Mouse (Mus musculus) embryonic facial prominence, embryonic 15.5 days (tissue): ENCODE measurements around the gene Epha4. TPM values are rescaled to one million over a fixed set of nuclear protein-coding genes. Genes with fewer than 3 reads are reported as not detected.
A peak's percentile ranks its signal among the peaks of the same experiment; 100 is the strongest.

Experiments used
- ATAC-seq: fragments of 200-750 bp; cut with Nextera tagmentation; 2 replicates; pipeline ENCODE4 v1.8.0; 2017; ENCODE audit warnings: low read depth, moderate TSS enrichment; ENCODE audit not compliant: insufficient number of reproducible peaks, low FRiP score, low TSS enrichment
- H3K27ac ChIP-seq: fragments of 300-500 bp; sonication (generic); replicated peaks from 2 replicates; pipeline ENCODE4 v1.5.1; 2015; ENCODE audit warnings: mild to moderate bottlenecking, inconsistent platforms
- H3K27me3 ChIP-seq: fragments of 300-500 bp; sonication (generic); 2 replicates; pipeline ENCODE4 v1.6.1; 2015; ENCODE audit warnings: inconsistent platforms
- H3K36me3 ChIP-seq: fragments of 300-500 bp; sonication (generic); 2 replicates; pipeline ENCODE4 v1.6.1; 2015; ENCODE audit warnings: mild to moderate bottlenecking, inconsistent platforms
- H3K4me1 ChIP-seq: fragments of 300-500 bp; sonication (generic); 2 replicates; pipeline ENCODE4 v1.6.1; 2015; ENCODE audit warnings: inconsistent platforms
- H3K4me2 ChIP-seq: fragments of 300-500 bp; sonication (generic); replicated peaks from 2 replicates; pipeline ENCODE4 v1.6.1; 2015; ENCODE audit warnings: mild to moderate bottlenecking, inconsistent platforms
- H3K4me3 ChIP-seq: fragments of 300-500 bp; sonication (generic); replicated peaks from 2 replicates; pipeline ENCODE4 v1.5.1; 2015; ENCODE audit warnings: mild to moderate bottlenecking, inconsistent platforms
- H3K9ac ChIP-seq: fragments of 300-500 bp; sonication (generic); 2 replicates; pipeline ENCODE4 v1.6.1; 2015; ENCODE audit warnings: inconsistent platforms
- H3K9me3 ChIP-seq: fragments of 300-500 bp; sonication (generic); replicated peaks from 2 replicates; pipeline ENCODE4 v1.6.1; 2016; ENCODE audit warnings: inconsistent platforms
- WGBS: fragments of 180-500 bp; shearing (Covaris S2); methylation state at CpG from one replicate; pipeline ENCODE4 v1.1.7; 2015; 5-methylcytosine and 5-hydroxymethylcytosine counted together
- polyA plus RNA-seq: library from polyadenylated mRNA; unstranded; fragments of >200 nt; fragmentation: Nextera tagmentation; extraction: Ambion mirVana; gene quantifications from 2 replicates; pipeline ENCODE4 v1.2.1, GENCODE M21; 2015

The Epha4 gene
- polyA plus RNA-seq, 1 experiment from 2014 or later = 38.2 TPM

DNA sequence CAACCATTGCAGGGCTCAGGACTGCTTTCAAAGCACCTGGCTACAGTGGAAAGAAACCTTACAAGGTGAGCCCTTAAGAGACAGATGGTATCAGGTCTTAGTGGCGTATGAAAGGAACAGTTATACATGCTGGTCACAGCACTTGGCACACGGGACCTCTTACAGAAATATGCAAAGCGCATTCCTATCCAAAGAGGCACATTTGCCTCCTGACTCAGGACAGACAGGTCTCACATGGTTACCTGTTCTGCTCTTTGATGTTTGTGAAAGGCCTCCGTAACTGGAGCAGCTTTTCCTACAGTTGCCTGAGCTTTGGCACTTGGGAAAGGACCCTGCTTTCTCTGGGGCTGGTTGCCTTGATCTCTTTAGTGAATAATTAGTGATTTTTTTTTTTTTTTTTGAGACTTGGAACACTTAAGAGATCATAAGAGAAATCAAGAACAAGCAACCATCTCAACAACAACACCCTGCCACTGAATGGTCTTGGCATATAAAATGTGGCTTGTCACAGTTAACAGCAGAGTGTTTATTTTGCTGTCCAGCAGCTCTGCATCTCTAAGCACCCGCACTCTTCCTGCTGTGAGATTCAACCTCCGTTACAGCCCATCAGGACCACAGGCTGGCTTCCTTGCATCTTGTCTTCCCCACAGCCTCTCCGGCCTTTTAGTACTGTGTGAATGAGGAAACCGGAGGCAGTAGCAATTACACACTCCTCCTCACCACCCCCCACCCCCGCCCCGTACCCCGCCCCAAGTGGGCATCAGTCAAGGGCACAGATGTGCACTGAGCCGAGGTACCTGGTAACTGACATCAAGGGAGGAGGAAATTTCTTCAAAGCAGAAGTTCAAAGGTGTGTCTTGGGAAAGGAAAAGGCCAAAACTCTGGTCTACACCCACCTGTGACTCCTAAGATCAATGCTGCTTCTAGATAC lies 41.2 kb downstream of the Epha4 start:
- no peak overlapping the region for H3K4me2 ChIP-seq
- H3K27me3 ChIP-seq = no peaks in the 10 kb centered on the region
- H3K36me3 ChIP-seq = no peaks in the 10 kb centered on the region
- no peaks in the 10 kb centered on the region for H3K9me3 ChIP-seq
- peaks cover 13% of the 10 kb centered on the region for H3K4me1 ChIP-seq
- H3K9ac ChIP-seq = no peak overlapping the region
- WGBS = 57% methylated on average over 12 of the region's 12 CpGs
- no peak for ATAC-seq
- no peak overlapping the region for H3K4me3 ChIP-seq
- H3K27ac ChIP-seq = no peak overlapping the region

GRCm38 (mm10) chr1:77472566-77472965 lies 42.3 kb downstream of the Epha4 start:
- Histone ChIP-seq H3K4me1 (peaks cover 13% of the 10 kb centered on the region), H3K4me3 (no peak overlapping the region), H3K9ac (no peak overlapping the region), H3K9me3 (no peaks in the 10 kb centered on the region), H3K4me2 (no peak overlapping the region), H3K27ac (no peak overlapping the region), H3K36me3 (no peaks in the 10 kb centered on the region), H3K27me3 (no peaks in the 10 kb centered on the region)
- ATAC-seq = no peak
- WGBS = 67% methylated on average over 2 of the region's 2 CpGs

GRCm38 (mm10) chr1:77471447-77471846 lies 43.4 kb downstream of the Epha4 start:
- H3K27me3 ChIP-seq = no peaks in the 10 kb centered on the region
- ATAC-seq = no peak
- 38% methylated on average over 5 of the region's 5 CpGs for WGBS
- H3K4me2 ChIP-seq = no peak overlapping the region
- H3K36me3 ChIP-seq = no peaks in the 10 kb centered on the region
- peaks cover 13% of the 10 kb centered on the region for H3K4me1 ChIP-seq
- no peak overlapping the region for H3K9ac ChIP-seq
- H3K9me3 ChIP-seq = no peaks in the 10 kb centered on the region
- no peak overlapping the region for H3K4me3 ChIP-seq
- H3K27ac ChIP-seq = peak overlapping the region; percentile 55

- Histone ChIP-seq H3K27me3 (no peaks in the 10 kb centered on the region), H3K4me3 (no peak overlapping the region), H3K36me3 (no peaks in the 10 kb centered on the region), H3K4me1 (peaks cover 13% of the 10 kb centered on the region), H3K9ac (no peak overlapping the region), H3K27ac (peak overlapping the region; percentile 55), H3K9me3 (no peaks in the 10 kb centered on the region), H3K4me2 (no peak overlapping the region)
- WGBS = 7% methylated on average over 5 of the region's 5 CpGs
- peak; percentile 47 for ATAC-seq
Measured at GRCm38 (mm10) chr1:77471037-77471436, 43.9 kb downstream of the Epha4 start.

DNA sequence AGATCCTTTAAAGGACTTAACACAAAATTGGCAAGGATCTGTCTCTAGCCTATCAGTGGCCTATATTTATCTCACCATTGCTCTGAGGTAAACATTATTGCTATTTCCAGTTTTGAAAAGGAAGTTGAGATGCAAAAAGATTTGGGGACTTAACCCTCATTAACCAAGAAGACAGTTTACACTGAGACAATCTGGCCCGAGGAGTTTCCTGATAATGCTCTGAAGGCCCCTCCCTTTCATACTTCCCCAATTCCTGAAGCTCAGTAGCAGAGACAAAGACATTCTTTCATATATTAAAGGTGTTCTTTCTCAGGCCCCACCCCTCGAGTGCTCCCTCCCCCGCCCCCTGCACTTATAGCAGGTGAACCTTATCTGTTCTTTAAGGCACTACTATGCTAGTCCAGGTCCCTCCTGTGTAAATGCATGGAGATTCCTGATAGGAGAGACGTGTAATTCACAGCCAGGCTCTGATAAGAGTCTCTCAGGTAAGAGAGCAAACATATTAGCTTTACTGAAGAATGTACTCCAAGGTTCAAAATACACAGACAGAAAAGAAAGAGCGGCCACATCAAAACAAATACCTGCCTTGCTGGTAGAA lies 46.1 kb downstream of the Epha4 start:
- H3K27ac ChIP-seq = no peak overlapping the region
- no peak overlapping the region for H3K9ac ChIP-seq
- H3K27me3 ChIP-seq = no peaks in the 10 kb centered on the region
- 67% methylated on average over 5 of the region's 5 CpGs for WGBS
- H3K4me1 ChIP-seq = peaks cover 13% of the 10 kb centered on the region
- no peak for ATAC-seq
- H3K9me3 ChIP-seq = no peaks in the 10 kb centered on the region
- no peak overlapping the region for H3K4me3 ChIP-seq
- H3K4me2 ChIP-seq = no peak overlapping the region
- H3K36me3 ChIP-seq = no peaks in the 10 kb centered on the region

GRCm38 (mm10) chr1:77465524-77465923 lies 49.4 kb downstream of the Epha4 start:
- WGBS = 82% methylated on average over 4 of the region's 4 CpGs
- ATAC-seq = no peak
- Histone ChIP-seq H3K4me3 (no peak overlapping the region), H3K4me1 (peaks cover 19% of the 10 kb centered on the region), H3K9me3 (no peaks in the 10 kb centered on the region), H3K9ac (no peak overlapping the region), H3K27me3 (no peaks in the 10 kb centered on the region), H3K4me2 (no peak overlapping the region), H3K36me3 (no peaks in the 10 kb centered on the region), H3K27ac (no peak overlapping the region)

- no peaks in the 10 kb centered on the region for H3K27me3 ChIP-seq
- peaks cover 14% of the 10 kb centered on the region for H3K4me1 ChIP-seq
- H3K9ac ChIP-seq = no peak overlapping the region
- H3K27ac ChIP-seq = no peak overlapping the region
- ATAC-seq = no peak
- no peak overlapping the region for H3K4me2 ChIP-seq
- no peaks in the 10 kb centered on the region for H3K9me3 ChIP-seq
- H3K4me3 ChIP-seq = no peak overlapping the region
- WGBS = 63% methylated on average over 1 of the region's 1 CpGs
- H3K36me3 ChIP-seq = no peaks in the 10 kb centered on the region
Measured at GRCm38 (mm10) chr1:77464108-77464507, 50.8 kb downstream of the Epha4 start.

- ATAC-seq = no peak
- no peaks in the 10 kb centered on the region for H3K9me3 ChIP-seq
- 30% methylated on average over 3 of the region's 3 CpGs for WGBS
- H3K36me3 ChIP-seq = no peaks in the 10 kb centered on the region
- peak overlapping the region; percentile 55; the same call in 1 of the 2 replicates for H3K27ac ChIP-seq
- H3K27me3 ChIP-seq = no peaks in the 10 kb centered on the region
- no peak overlapping the region for H3K9ac ChIP-seq
- no peak overlapping the region for H3K4me2 ChIP-seq
- H3K4me3 ChIP-seq = no peak overlapping the region
- peaks cover 18% of the 10 kb centered on the region for H3K4me1 ChIP-seq
Measured at GRCm38 (mm10) chr1:77461877-77462615, 52.8 kb downstream of the Epha4 start.

GRCm38 (mm10) chr1:77460831-77461629 lies 53.9 kb downstream of the Epha4 start:
- no peak for ATAC-seq
- H3K4me2 ChIP-seq = no peak overlapping the region
- no peak overlapping the region for H3K9ac ChIP-seq
- H3K9me3 ChIP-seq = no peaks in the 10 kb centered on the region
- peaks cover 18% of the 10 kb centered on the region for H3K4me1 ChIP-seq
- WGBS = 56% methylated on average over 11 of the region's 11 CpGs
- no peak overlapping the region for H3K4me3 ChIP-seq
- H3K27ac ChIP-seq = peak overlapping the region; percentile 55; the same call in 1 of the 2 replicates
- no peaks in the 10 kb centered on the region for H3K27me3 ChIP-seq
- H3K36me3 ChIP-seq = no peaks in the 10 kb centered on the region

DNA sequence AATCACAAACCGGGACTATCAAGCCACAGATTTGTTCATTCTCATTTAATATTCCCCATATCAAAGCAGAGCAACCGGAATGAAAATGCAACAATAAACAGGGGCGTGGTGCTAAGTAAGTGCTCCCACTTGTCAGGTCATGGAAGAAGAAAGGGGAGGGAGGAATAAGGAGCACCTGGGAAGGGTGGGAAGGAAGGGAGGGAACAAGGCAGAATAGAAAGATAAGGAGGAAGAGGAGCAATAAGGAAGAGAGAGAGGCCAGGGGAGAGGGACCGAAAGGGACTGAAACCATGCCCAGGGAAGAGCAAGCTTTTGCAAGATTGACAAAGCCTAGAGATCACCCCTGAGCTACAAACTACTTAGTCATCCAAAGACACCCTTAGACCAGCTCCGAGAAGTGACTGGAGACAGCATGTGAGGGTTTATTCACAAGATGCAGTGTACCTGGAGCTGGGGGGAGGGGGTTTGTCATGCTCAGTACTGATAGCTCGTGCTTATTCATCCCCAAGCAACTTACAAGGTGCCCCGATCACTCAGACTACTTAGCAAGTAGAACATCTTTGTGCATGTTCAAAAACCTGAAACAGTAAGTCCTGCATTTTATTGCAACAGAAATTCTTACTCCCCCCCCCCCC lies 56.0 kb downstream of the Epha4 start:
- Histone ChIP-seq H3K4me1 (peaks cover 18% of the 10 kb centered on the region), H3K4me2 (no peak overlapping the region), H3K27ac (no peak overlapping the region), H3K27me3 (no peaks in the 10 kb centered on the region), H3K9ac (no peak overlapping the region), H3K9me3 (no peaks in the 10 kb centered on the region), H3K4me3 (no peak overlapping the region), H3K36me3 (no peaks in the 10 kb centered on the region)
- ATAC-seq = no peak
- 77% methylated on average over 7 of the region's 7 CpGs for WGBS
